Mouse (Mus musculus) neural tube, embryonic 13.5 days (tissue): ENCODE measurements around the gene Tmem119. TPM values are rescaled to one million over a fixed set of nuclear protein-coding genes. Genes with fewer than 3 reads are reported as not detected.
"Not testable (repeated sequence)": the region's sequence is repeated elsewhere in the genome, so short reads cannot be mapped to it uniquely, and the experiment has no call there.

Source experiments
- ATAC-seq: fragments of 200-750 bp; cut with Nextera tagmentation; 2 replicates; pipeline ENCODE4 v1.8.0; 2017; ENCODE audit warnings: low read depth, mild to moderate bottlenecking, moderate TSS enrichment, moderate library complexity
- H3K27ac ChIP-seq: fragments of 300-500 bp; sonication (generic); replicated peaks from 2 replicates; pipeline ENCODE4 v1.5.1; 2015; ENCODE audit warnings: moderate library complexity, mild to moderate bottlenecking, inconsistent platforms
- H3K27me3 ChIP-seq: fragments of 300-500 bp; sonication (generic); 2 replicates; pipeline ENCODE4 v1.6.1; 2015; ENCODE audit warnings: mild to moderate bottlenecking, inconsistent platforms
- H3K36me3 ChIP-seq: fragments of 300-500 bp; sonication (generic); 2 replicates; pipeline ENCODE4 v1.6.1; 2015; ENCODE audit warnings: mild to moderate bottlenecking, inconsistent platforms
- H3K4me1 ChIP-seq: fragments of 300-500 bp; sonication (generic); replicated peaks from 2 replicates; pipeline ENCODE4 v1.6.1; 2015; ENCODE audit warnings: inconsistent platforms
- H3K4me2 ChIP-seq: fragments of 300-500 bp; sonication (generic); 2 replicates; pipeline ENCODE4 v1.6.1; 2015; ENCODE audit warnings: inconsistent platforms, mild to moderate bottlenecking, moderate library complexity
- H3K4me3 ChIP-seq: fragments of 300-500 bp; sonication (generic); 2 replicates; pipeline ENCODE4 v1.5.1; 2015; ENCODE audit warnings: mild to moderate bottlenecking, inconsistent platforms
- H3K9ac ChIP-seq: fragments of 300-500 bp; sonication (generic); 2 replicates; pipeline ENCODE4 v1.6.1; 2015; ENCODE audit warnings: moderate library complexity, mild to moderate bottlenecking, inconsistent platforms
- H3K9me3 ChIP-seq: fragments of 300-500 bp; sonication (generic); 2 replicates; pipeline ENCODE4 v1.6.1; 2016; ENCODE audit warnings: inconsistent platforms
- WGBS: fragments of 180-500 bp; shearing (Covaris S2); methylation state at CpG from one replicate; pipeline ENCODE4 v1.1.7; 2015; 5-methylcytosine and 5-hydroxymethylcytosine counted together
- polyA plus RNA-seq: library from polyadenylated mRNA; unstranded; fragments of >200 nt; fragmentation: Nextera tagmentation; extraction: Ambion mirVana; gene quantifications from 2 replicates; pipeline ENCODE4 v1.2.1, GENCODE M21; 2015

Gene Tmem119
- polyA plus RNA-seq, 1 experiment from 2014 or later: 12.6 TPM

DNA sequence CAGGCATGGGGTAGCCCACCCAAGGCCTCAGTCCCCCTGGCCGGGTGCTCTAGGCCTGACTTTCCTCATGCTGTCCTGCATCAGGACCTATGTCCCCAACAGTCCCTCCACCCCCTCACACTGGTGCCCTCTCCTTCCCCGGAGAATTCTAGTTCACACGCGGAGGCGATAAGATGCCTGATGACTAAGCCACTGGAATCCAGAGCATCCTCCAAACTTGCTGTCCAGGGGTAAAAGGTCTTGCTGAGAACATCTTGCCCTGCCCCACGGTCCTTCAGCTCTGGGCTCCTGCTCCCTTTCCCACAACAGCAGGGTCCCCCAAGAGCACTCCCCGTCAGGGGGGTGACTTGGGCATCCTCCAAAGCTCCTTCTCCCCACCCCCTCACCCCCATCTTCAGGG lies 17.7 kb downstream of the Tmem119 start:
- Histone ChIP-seq H3K4me2 (no peak overlapping the region), H3K9me3 (no peaks in the 10 kb centered on the region), H3K9ac (no peak overlapping the region), H3K4me3 (no peak overlapping the region), H3K27me3 (peaks cover 15% of the 10 kb centered on the region), H3K36me3 (peaks cover 9% of the 10 kb centered on the region; the same call in 1 of the 2 replicates), H3K4me1 (no peaks in the 10 kb centered on the region), H3K27ac (no peak overlapping the region)
- ATAC-seq: no peak
- 88% methylated on average over 7 of the region's 7 CpGs for WGBS

DNA sequence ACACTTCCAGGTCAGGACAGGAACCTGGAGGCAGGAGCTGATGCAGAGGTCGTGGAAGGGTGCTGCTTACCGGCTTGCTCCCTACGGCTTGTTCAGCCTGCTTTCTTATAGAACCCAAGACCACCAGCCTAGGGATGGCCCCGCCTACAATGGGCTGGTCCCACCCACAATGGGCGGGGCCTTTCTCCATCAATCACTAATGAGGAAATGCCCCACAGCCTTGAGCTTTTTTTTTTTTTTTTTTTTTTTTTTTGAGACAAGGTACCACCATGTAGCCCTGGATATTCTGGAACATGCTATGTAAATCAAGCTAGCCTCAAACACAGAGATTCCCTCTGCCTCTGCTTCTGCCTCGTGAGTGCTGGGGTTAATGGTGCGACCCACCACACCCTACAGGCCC lies 18.4 kb downstream of the Tmem119 start:
- H3K9me3 ChIP-seq: no peaks in the 10 kb centered on the region
- H3K4me1 ChIP-seq: no peaks in the 10 kb centered on the region
- no peak for ATAC-seq
- H3K4me3 ChIP-seq: no peak overlapping the region
- WGBS: 80% methylated on average over 7 of the region's 7 CpGs
- no peak overlapping the region for H3K9ac ChIP-seq
- H3K36me3 ChIP-seq: peaks cover 16% of the 10 kb centered on the region
- no peak overlapping the region for H3K4me2 ChIP-seq
- H3K27ac ChIP-seq: no peak overlapping the region
- peaks cover 15% of the 10 kb centered on the region for H3K27me3 ChIP-seq

DNA sequence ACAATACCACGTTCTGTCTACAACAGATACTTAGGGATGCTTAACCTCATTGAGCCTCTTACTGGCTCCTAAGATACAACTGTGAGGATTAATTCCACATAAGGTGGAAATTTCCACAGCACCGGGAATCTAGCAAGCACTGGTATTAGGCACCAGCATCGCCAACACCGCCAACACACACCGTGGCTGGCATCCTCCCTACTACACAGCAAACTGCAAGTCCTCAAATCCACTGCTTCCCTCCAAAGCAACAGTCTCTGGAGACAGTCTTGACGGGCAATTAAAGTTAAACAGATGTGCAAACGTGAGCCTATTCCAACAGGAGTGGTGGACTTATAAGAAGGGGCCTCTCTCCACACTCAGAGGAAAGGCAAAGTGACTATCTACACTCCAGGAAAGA lies 19.1 kb downstream of the Tmem119 start:
- H3K9me3 ChIP-seq: no peaks in the 10 kb centered on the region
- WGBS: 88% methylated on average over 7 of the region's 7 CpGs
- ATAC-seq: no peak
- H3K9ac ChIP-seq: no peak overlapping the region
- H3K4me2 ChIP-seq: no peak overlapping the region
- peaks cover 15% of the 10 kb centered on the region for H3K27me3 ChIP-seq
- no peaks in the 10 kb centered on the region for H3K4me1 ChIP-seq
- peaks cover 22% of the 10 kb centered on the region for H3K36me3 ChIP-seq
- no peak overlapping the region for H3K27ac ChIP-seq
- H3K4me3 ChIP-seq: no peak overlapping the region

DNA sequence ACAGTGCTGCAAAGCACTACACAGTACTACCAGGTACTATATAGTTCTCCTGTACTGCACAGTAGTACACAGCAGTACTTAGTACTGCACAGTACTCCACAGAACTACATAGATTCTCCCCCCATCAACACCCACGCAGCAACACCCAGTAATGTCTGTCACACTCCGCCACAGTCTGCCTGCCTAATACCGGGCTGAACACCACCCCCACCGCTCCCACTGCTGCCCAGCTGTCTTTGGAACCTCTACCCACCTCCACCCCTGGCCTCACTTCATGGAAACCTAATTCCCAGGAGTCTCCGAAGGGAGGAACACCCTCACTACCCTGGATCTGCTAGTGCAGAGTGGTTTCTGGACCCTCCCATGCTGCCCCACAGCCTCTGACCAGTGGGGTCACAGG lies 19.6 kb downstream of the Tmem119 start:
- no peak overlapping the region for H3K27ac ChIP-seq
- WGBS: 91% methylated on average over 5 of the region's 5 CpGs
- no peak for ATAC-seq
- H3K27me3 ChIP-seq: peaks cover 15% of the 10 kb centered on the region
- H3K9me3 ChIP-seq: no peaks in the 10 kb centered on the region
- peaks cover 27% of the 10 kb centered on the region for H3K36me3 ChIP-seq
- no peak overlapping the region for H3K9ac ChIP-seq
- H3K4me1 ChIP-seq: no peaks in the 10 kb centered on the region
- H3K4me3 ChIP-seq: no peak overlapping the region
- no peak overlapping the region for H3K4me2 ChIP-seq

DNA sequence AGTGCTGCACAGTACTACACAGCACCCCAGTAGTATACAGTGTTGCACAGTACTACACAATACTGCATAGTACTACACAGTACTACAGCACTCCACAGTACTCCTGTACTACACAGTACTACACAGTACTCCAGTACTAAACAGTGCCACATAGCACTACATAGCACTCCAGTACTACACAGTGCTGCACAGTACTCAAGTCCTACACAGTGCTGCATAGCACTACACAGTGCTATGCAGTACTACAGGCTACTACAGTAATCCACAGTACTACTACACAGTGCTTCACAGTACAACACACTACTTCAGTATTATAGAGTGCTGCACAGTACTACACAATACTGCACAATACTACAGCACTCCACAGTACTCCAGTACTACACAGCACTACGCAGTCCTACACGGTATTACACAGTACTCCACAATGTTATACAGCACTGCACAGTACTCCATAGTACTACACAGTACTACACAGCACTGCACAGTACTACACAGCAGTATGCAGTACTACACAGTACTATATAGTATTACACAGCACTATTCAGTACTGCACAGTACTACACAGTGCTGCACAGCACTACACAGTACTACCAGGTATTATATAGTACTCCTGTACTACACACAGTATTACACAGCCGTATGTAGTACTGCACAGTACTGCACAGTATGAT lies 20.1 kb downstream of the Tmem119 start:
- H3K27me3 ChIP-seq: peaks cover 15% of the 10 kb centered on the region
- no peak overlapping the region for H3K4me3 ChIP-seq
- H3K4me1 ChIP-seq: no peaks in the 10 kb centered on the region
- WGBS: 98% methylated on average over 3 of the region's 3 CpGs
- no peak overlapping the region for H3K27ac ChIP-seq
- ATAC-seq: 0 out of 2 replicates have a peak, but pooled peaks have one; percentile 33
- H3K9me3 ChIP-seq: no peaks in the 10 kb centered on the region
- no peak overlapping the region for H3K4me2 ChIP-seq
- H3K36me3 ChIP-seq: peaks cover 32% of the 10 kb centered on the region
- no peak overlapping the region for H3K9ac ChIP-seq

DNA sequence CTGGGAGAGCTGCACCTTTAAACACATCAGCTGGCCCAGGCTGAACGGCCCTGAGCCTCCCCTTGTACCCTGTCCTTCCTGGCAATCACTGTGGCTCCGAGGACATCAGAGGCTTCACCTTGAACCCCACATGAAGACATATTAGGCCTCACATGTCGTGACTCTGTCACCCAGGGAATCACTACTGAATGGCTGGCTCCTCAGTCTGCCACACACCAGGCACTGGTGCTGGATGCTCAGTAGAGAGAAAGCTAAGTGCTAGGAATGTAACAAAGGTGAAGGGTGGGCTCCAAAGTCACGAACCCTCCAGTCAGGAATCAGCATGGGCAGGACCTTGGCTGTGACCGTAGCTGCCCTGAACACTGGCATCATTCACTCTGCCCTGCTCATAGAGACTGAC lies 20.7 kb downstream of the Tmem119 start:
- no peak overlapping the region for H3K9ac ChIP-seq
- H3K4me3 ChIP-seq: no peak overlapping the region
- no peak overlapping the region for H3K27ac ChIP-seq
- peaks cover 39% of the 10 kb centered on the region for H3K36me3 ChIP-seq
- no peak overlapping the region for H3K4me2 ChIP-seq
- no peaks in the 10 kb centered on the region for H3K4me1 ChIP-seq
- H3K27me3 ChIP-seq: peaks cover 15% of the 10 kb centered on the region
- ATAC-seq: no peak
- no peaks in the 10 kb centered on the region for H3K9me3 ChIP-seq
- 78% methylated on average over 5 of the region's 5 CpGs for WGBS

DNA sequence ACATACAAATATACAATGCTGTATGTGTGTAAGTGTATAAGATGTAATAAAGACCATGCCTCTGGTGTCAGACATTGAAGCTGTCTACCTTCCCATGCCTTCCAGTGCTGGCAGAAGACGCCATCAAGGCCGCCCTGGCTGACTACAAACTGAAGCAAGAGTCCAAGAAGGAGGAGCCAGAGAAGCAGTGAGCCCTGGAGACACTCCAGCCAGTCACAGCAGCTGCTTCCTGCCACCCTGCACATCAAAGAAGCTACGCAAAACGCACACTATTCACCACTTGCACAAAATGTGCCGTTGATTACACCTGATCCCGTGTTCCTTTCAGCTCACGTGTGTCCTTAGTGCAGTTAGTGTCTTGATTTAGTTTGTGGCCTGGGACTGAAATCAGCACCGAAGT lies 22.6 kb downstream of the Tmem119 start:
- not testable (repeated sequence) for H3K27ac ChIP-seq, H3K9me3 ChIP-seq, ATAC-seq, H3K9ac ChIP-seq, H3K27me3 ChIP-seq, H3K4me2 ChIP-seq, H3K4me3 ChIP-seq
- WGBS: 90% methylated on average over 8 of the region's 8 CpGs
- Histone ChIP-seq H3K4me1 (peaks cover 13% of the 10 kb centered on the region), H3K36me3 (peaks cover 43% of the 10 kb centered on the region)

DNA sequence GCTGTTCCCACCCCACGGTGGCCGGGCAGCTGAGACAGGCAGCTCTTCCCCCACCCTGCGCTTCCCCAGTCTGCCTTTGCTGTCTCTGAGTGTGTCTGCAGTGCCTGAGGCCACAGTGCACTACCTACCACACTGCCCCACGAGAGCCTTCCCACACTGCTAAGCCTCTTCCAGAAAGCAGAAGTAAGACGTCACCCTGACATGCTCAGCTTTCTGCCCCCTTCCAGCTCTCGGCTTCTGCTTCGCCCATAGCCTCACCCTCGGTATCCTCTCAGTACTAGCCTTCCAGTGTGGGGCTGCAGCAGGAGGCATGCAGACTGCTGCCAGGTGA lies 23.5 kb downstream of the Tmem119 start:
- Histone ChIP-seq H3K27me3 (no peaks in the 10 kb centered on the region), H3K4me2 (no peak overlapping the region), H3K9me3 (no peaks in the 10 kb centered on the region), H3K36me3 (peaks cover 43% of the 10 kb centered on the region), H3K4me3 (no peak overlapping the region), H3K9ac (no peak overlapping the region), H3K4me1 (peaks cover 13% of the 10 kb centered on the region), H3K27ac (no peak overlapping the region)
- no peak for ATAC-seq
- WGBS: 91% methylated on average over 8 of the region's 8 CpGs

DNA sequence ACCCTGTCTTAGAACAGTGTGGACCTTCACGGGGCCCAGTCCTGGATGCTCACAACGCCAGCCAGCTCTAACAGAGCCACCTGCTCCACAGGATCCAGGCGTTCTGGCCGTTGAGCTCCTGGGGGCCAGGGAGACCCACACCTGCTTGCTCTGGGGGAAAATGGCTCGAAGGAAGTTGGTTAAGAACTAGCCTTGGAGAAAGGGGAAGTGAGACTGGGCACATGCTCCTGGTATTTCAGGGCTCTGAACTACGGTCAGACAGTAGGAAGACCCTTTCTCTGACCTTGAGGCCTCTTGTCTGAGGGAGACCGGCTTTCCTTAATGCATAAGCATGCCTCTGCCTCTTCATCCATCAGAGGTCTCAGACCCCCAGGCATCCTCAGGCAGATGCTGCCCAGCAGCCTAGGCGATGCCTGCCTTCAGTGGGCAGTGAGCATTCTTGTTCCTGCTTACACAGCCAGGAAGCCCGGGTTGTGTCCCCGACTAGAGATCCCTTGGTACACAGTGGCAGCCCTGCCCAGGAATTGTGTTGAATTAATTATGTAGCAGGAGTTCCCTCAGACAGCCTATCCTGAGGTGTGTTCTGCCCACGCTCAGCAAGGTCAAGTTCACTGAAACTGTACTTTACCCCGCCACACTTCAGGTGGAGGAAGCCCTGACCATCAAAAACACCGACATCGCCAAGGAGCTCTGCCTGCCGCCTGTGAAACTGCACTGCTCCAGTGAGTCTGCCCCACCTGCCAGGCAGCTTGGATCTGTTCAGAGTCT lies 24.0 kb downstream of the Tmem119 start:
- 93% methylated on average over 15 of the region's 15 CpGs for WGBS
- Histone ChIP-seq H3K27me3 (no peaks in the 10 kb centered on the region), H3K4me2 (no peak overlapping the region), H3K4me1 (peaks cover 13% of the 10 kb centered on the region), H3K9ac (no peak overlapping the region), H3K36me3 (peaks cover 43% of the 10 kb centered on the region), H3K9me3 (no peaks in the 10 kb centered on the region), H3K4me3 (no peak overlapping the region), H3K27ac (no peak overlapping the region)
- ATAC-seq: no peak

DNA sequence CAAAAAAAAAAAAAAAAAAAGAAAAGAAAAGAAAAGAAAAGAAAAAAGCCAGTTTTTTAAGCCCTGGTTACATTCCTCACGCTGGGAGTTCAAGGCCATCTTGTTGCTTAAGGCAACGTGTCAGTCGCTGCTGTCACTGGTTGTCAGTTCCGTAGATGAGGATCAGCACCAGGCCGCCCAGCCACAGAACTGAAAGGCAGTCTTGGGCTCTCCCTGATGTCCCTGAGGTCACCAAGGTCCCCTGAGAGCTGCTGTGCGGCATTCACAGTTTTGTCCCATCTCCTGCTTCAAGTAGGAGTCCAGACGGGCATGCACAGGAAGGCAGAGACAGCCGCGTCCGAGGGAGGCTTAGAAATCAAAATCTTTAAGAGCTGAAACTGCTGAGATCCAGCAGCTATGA lies 24.7 kb downstream of the Tmem119 start:
- no peaks in the 10 kb centered on the region for H3K27me3 ChIP-seq
- WGBS: 91% methylated on average over 10 of the region's 10 CpGs
- peaks cover 43% of the 10 kb centered on the region for H3K36me3 ChIP-seq
- H3K9ac ChIP-seq: no peak overlapping the region
- H3K4me3 ChIP-seq: no peak overlapping the region
- ATAC-seq: no peak
- no peaks in the 10 kb centered on the region for H3K9me3 ChIP-seq
- H3K4me1 ChIP-seq: peaks cover 17% of the 10 kb centered on the region
- H3K4me2 ChIP-seq: no peak overlapping the region
- H3K27ac ChIP-seq: no peak overlapping the region

DNA sequence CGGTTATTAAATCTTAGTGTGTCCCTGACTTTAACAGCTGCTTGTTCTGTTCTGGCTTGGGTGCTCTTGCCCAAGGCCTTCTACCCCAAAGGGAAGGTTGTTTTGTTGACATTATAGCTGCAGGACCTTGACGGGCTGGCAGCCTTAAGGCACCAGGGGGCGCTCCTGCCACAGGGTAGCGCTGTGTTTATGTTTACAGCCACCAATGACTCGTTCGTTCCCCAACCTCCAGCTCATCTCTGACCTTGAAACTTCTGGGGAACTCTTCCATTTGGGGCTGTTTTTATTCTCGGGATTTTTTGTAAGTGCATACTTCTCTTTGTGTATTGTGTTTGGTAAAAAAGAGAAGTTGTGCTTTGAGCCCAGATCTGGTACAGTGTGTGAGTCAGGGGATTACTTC lies 26.7 kb downstream of the Tmem119 start:
- peaks cover 42% of the 10 kb centered on the region for H3K36me3 ChIP-seq
- peaks cover 36% of the 10 kb centered on the region for H3K4me1 ChIP-seq
- H3K4me2 ChIP-seq: peak overlapping the region; percentile 92
- H3K27ac ChIP-seq: no peak overlapping the region
- H3K9me3 ChIP-seq: no peaks in the 10 kb centered on the region
- H3K27me3 ChIP-seq: no peaks in the 10 kb centered on the region
- ATAC-seq: no peak
- peak overlapping the region; percentile 99 for H3K4me3 ChIP-seq
- WGBS: 1% methylated on average over 7 of the region's 7 CpGs
- H3K9ac ChIP-seq: peak overlapping the region; percentile 83; the same call in 1 of the 2 replicates

DNA sequence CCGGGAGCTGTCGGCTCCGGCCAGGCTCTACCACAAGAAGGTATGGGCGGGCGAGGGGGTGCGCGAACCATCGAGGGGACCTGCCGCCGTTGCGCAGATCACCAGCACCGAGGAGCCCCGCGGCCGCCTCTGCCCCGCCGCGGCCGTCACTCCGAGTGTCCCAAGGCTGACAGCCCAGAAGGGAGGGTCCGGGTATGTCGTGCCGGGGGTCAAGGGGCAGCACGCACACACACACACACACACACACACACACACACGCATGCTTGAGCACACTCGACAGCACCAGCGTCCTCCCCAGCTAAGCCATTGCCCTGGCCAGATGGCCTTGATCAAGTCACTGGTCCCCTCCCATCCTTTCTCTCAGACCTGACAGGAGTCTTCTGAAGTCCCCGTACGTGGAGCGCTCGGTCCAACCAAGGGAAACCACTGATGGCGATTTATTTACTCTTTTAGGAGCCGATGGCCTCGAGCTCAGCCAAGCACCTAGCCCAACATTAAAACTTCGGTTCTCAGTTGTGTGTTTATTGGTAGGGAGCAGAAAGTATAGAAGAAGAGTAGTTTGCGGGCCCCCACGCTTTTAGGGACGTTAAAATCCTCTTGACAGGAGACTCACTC lies 27.3 kb downstream of the Tmem119 start:
- Histone ChIP-seq H3K27ac (peak overlapping the region; percentile 99), H3K4me2 (peak overlapping the region; percentile 92), H3K4me3 (peak overlapping the region; percentile 99), H3K27me3 (no peaks in the 10 kb centered on the region), H3K9ac (peak overlapping the region; percentile 83), H3K9me3 (no peaks in the 10 kb centered on the region), H3K36me3 (peaks cover 43% of the 10 kb centered on the region), H3K4me1 (peaks cover 37% of the 10 kb centered on the region)
- peak; percentile 44 for ATAC-seq
- WGBS: 2% methylated on average over 30 of the region's 38 CpGs
